In genomic region chr2:160744040-160744822, GRCm38 (mm10) we compare ENCODE assay signal across 8 mouse cellular contexts. TPM values are rescaled to one million over a fixed set of nuclear protein-coding genes. Genes with fewer than 3 reads are reported as not detected.
DNase-seq lines count a peak whose midpoint lies in the region; ATAC-seq and TF ChIP-seq lines count a peak whose summit lies in the region.

No protein-coding gene starts in this region.

- no peak for DNase-seq in intestine, embryonic 14.5 days (ENCODE audit: low spot score)
- DNase-seq in cerebellum, adult 8-10 months: peak; percentile 53
- peak; percentile 74 to 77 for DNase-seq in heart, adult 2 months
- DNase-seq in kidney, postnatal 4 days: peak; percentile 86 to 88
- DNase-seq in neural tube, embryonic 11.5 days (ENCODE audit: low spot score): peak; percentile 32

- H3K4me3 ChIP-seq in intestine, embryonic 14.5 days (ENCODE audit: low read depth, low read length): no peak overlapping the region
- H3K4me3 ChIP-seq in intestine, embryonic 16.5 days (ENCODE audit: low read length): no peak overlapping the region
- no peak overlapping the region for H3K4me3 ChIP-seq in E14TG2a.4 (replicated peaks; ENCODE audit: low read length)
- H3K4me3 ChIP-seq in heart, adult 2 months: no peak overlapping the region
- H3K4me3 ChIP-seq in neural tube, embryonic 11.5 days (ENCODE audit: low read depth, low read length): no peak overlapping the region

- no peak for TF ChIP-seq POLR2A in heart, adult 2 months (IDR thresholded peaks at IDR 0.05; ENCODE audit: insufficient read depth, low read depth, low read length)

- no peak overlapping the region for H3K27ac ChIP-seq in intestine, embryonic 14.5 days (ENCODE audit: low read depth)
- no peak overlapping the region for H3K27ac ChIP-seq in intestine, embryonic 16.5 days (ENCODE audit: low read length)
- peak overlapping the region; percentile 83 for H3K27ac ChIP-seq in heart, adult 2 months
- H3K27ac ChIP-seq in neural tube, embryonic 11.5 days (ENCODE audit: low read depth, low read length): no peak overlapping the region

- 0 out of 2 replicates have a peak, but pooled peaks have one; percentile 43 for ATAC-seq in intestine, embryonic 14.5 days (replicated peaks; ENCODE audit: low FRiP score, low TSS enrichment, low read depth)
- ATAC-seq in intestine, embryonic 16.5 days: no peak
- ATAC-seq in neural tube, embryonic 11.5 days (ENCODE audit: insufficient read depth, low FRiP score, low TSS enrichment): 0 out of 2 replicates have a peak, but pooled peaks have one; percentile 50
- ATAC-seq in erythroid progenitor cell, adult 5-6 weeks (replicated peaks; ENCODE audit: low FRiP score, poor library complexity, severe bottlenecking): no peak

- no peaks in the 10 kb centered on the region for H3K9me3 ChIP-seq in intestine, embryonic 14.5 days (ENCODE audit: control insufficient read depth, low read length)
- H3K9me3 ChIP-seq in intestine, embryonic 16.5 days (ENCODE audit: control insufficient read depth, low read length): no peaks in the 10 kb centered on the region
- no peaks in the 10 kb centered on the region for H3K9me3 ChIP-seq in E14TG2a.4 (ENCODE audit: low read length)
- no peaks in the 10 kb centered on the region for H3K9me3 ChIP-seq in neural tube, embryonic 11.5 days (ENCODE audit: control insufficient read depth, low read length)

- intact Hi-C loops in heart, adult 2 months (cut with DNase I): loop anchor here (2.0 kb wide), 1 partner anchor 13 kb away; the partner anchor contains the start of gene Plcg1

- peak; percentile 73 for TF ChIP-seq CTCF in E14TG2a.4 (conservative IDR thresholded peaks at IDR 0.05; ENCODE audit: low read length)
- peak; percentile 88 for TF ChIP-seq CTCF in heart, adult 2 months (IDR thresholded peaks at IDR 0.05)

- 0 out of 2 replicates have a peak, but pooled peaks have one; percentile 50 for TF ChIP-seq EP300 in heart, adult 2 months (IDR thresholded peaks at IDR 0.05; ENCODE audit: insufficient read depth, low read depth, low read length)

- H3K79me2 ChIP-seq in heart, adult 2 months (replicated peaks; ENCODE audit: control insufficient read depth, insufficient read depth, low read length): peaks cover 17% of the 10 kb centered on the region

- 88% methylated on average over 7 of the region's 7 CpGs for WGBS in intestine, embryonic 14.5 days
- WGBS in intestine, embryonic 16.5 days: 78% methylated on average over 7 of the region's 7 CpGs
- 65% methylated on average over 7 of the region's 7 CpGs for WGBS in heart, adult 2 months
- WGBS in neural tube, embryonic 11.5 days: 88% methylated on average over 7 of the region's 7 CpGs

- H3K9ac ChIP-seq in intestine, embryonic 14.5 days (ENCODE audit: low read length): no peak overlapping the region
- H3K9ac ChIP-seq in intestine, embryonic 16.5 days (ENCODE audit: low read depth, low read length): no peak overlapping the region
- peak overlapping the region; percentile 23 for H3K9ac ChIP-seq in heart, adult 2 months (ENCODE audit: low read depth, low read length)
- no peak overlapping the region for H3K9ac ChIP-seq in neural tube, embryonic 11.5 days (ENCODE audit: low read length)

- H3K27me3 ChIP-seq in intestine, embryonic 14.5 days (replicated peaks; ENCODE audit: control insufficient read depth, insufficient read depth, low read length): no peaks in the 10 kb centered on the region
- no peaks in the 10 kb centered on the region for H3K27me3 ChIP-seq in intestine, embryonic 16.5 days (replicated peaks; ENCODE audit: control insufficient read depth, insufficient read depth, low read length)
- H3K27me3 ChIP-seq in E14TG2a.4 (ENCODE audit: insufficient read depth, low read length): no peaks in the 10 kb centered on the region
- H3K27me3 ChIP-seq in heart, adult 2 months (ENCODE audit: control insufficient read depth, insufficient read depth, low read length): no peaks in the 10 kb centered on the region
- H3K27me3 ChIP-seq in neural tube, embryonic 11.5 days (ENCODE audit: control insufficient read depth, insufficient read depth, low read length): no peaks in the 10 kb centered on the region

- 0 out of 2 replicates have a peak, but pooled peaks cover 3% of the 10 kb centered on the region for H3K4me1 ChIP-seq in intestine, embryonic 14.5 days (replicated peaks; ENCODE audit: control insufficient read depth, insufficient read depth, low read length)
- H3K4me1 ChIP-seq in intestine, embryonic 16.5 days (ENCODE audit: control insufficient read depth, insufficient read depth, low read length): peaks cover 16% of the 10 kb centered on the region
- peaks cover 93% of the 10 kb centered on the region for H3K4me1 ChIP-seq in E14TG2a.4 (replicated peaks; ENCODE audit: low read depth, low read length)
- peaks cover 62% of the 10 kb centered on the region for H3K4me1 ChIP-seq in heart, adult 2 months (ENCODE audit: control insufficient read depth, insufficient read depth, low read length)
- H3K4me1 ChIP-seq in neural tube, embryonic 11.5 days (ENCODE audit: control insufficient read depth, insufficient read depth, low read length): peaks cover 10% of the 10 kb centered on the region; the same call in 1 of the 2 replicates

- H3K4me2 ChIP-seq in intestine, embryonic 14.5 days (ENCODE audit: low read length): no peak overlapping the region
- no peak overlapping the region for H3K4me2 ChIP-seq in intestine, embryonic 16.5 days (ENCODE audit: low read depth, low read length)
- no peak overlapping the region for H3K4me2 ChIP-seq in neural tube, embryonic 11.5 days (ENCODE audit: low read depth)

- H3K36me3 ChIP-seq in intestine, embryonic 14.5 days (ENCODE audit: control insufficient read depth, insufficient read depth, low read length): peaks cover 54% of the 10 kb centered on the region
- peaks cover 9% of the 10 kb centered on the region; the same call in 1 of the 2 replicates for H3K36me3 ChIP-seq in intestine, embryonic 16.5 days (ENCODE audit: control insufficient read depth, insufficient read depth, low read length)
- peaks cover 92% of the 10 kb centered on the region for H3K36me3 ChIP-seq in E14TG2a.4 (ENCODE audit: insufficient read depth, low read length)
- peaks cover 53% of the 10 kb centered on the region for H3K36me3 ChIP-seq in heart, adult 2 months (ENCODE audit: control insufficient read depth, insufficient read depth, low read length)
- H3K36me3 ChIP-seq in neural tube, embryonic 11.5 days (ENCODE audit: control insufficient read depth, insufficient read depth, low read length): peaks cover 14% of the 10 kb centered on the region

RNA-seq across cellular contexts. Expression of gene Plcg1, which starts 13.1 kb away (rescaled TPM):
- 45.0 and 47.7 TPM in 2 replicates for polyA plus RNA-seq in intestine, embryonic 14.5 days (2014; fragmentation: Nextera tagmentation; extraction: Ambion mirVana)
- 16.5 and 20.0 TPM in 2 replicates for polyA plus RNA-seq in intestine, embryonic 16.5 days (2015; fragmentation: Nextera tagmentation; extraction: Ambion mirVana)
- 10 to 100 TPM; 56.4 to 67.2 TPM for total RNA-seq in heart, adult 2 months (2021)
- 45.8 and 66.5 TPM in 2 replicates for polyA plus RNA-seq in heart, adult 2 months (2012; rRNA removed)
- 74.8 and 80.6 TPM in 2 replicates for polyA plus RNA-seq in neural tube, embryonic 11.5 days (2014; fragmentation: Nextera tagmentation; extraction: Ambion mirVana)
- total RNA-seq in erythroid progenitor cell, adult 5-6 weeks (2015; ENCODE audit: low replicate concordance): 2.2 and 7.5 TPM in 2 replicates
- total RNA-seq in erythroid progenitor cell, adult 5-6 weeks (2017; ENCODE audit: low replicate concordance): 3.0 and 11.6 TPM in 2 replicates

Comparison
In these comparisons a context has a peak if more than half of its experiments do, and no peak if none do; other contexts are left out.
1. ATAC-seq: peak in intestine, embryonic 14.5 days (single experiment) and neural tube, embryonic 11.5 days (single experiment); none in intestine, embryonic 16.5 days (single experiment) and erythroid progenitor cell, adult 5-6 weeks (single experiment).